Mouse (Mus musculus) intestine, embryonic 16.5 days (tissue): ENCODE data around the gene Bpifa6. TPM values are rescaled to one million over a fixed set of nuclear protein-coding genes. Genes with fewer than 3 reads are reported as not detected.
"Not testable (repeated sequence)": the region's sequence is repeated elsewhere in the genome, so short reads cannot be mapped to it uniquely, and the experiment has no call there.

Experiments used
- ATAC-seq: fragments of 200-750 bp; cut with Nextera tagmentation; 2 replicates; pipeline ENCODE4 v1.8.0; 2017; ENCODE audit warnings: moderate TSS enrichment, moderate library complexity
- H3K27ac ChIP-seq: fragments of 300-500 bp; sonication (generic); 2 replicates; pipeline ENCODE4 v1.5.1; 2014; ENCODE audit warnings: mild to moderate bottlenecking, low read length
- H3K27me3 ChIP-seq: fragments of 300-500 bp; sonication (generic); replicated peaks from 2 replicates; pipeline ENCODE4 v1.6.1; 2014; ENCODE audit warnings: low read length, control low read depth, mixed read lengths; ENCODE audit not compliant: control insufficient read depth, insufficient read depth
- H3K36me3 ChIP-seq: fragments of 300-500 bp; sonication (generic); 2 replicates; pipeline ENCODE4 v1.6.1; 2014; ENCODE audit warnings: low read length, control low read depth; ENCODE audit not compliant: control insufficient read depth, insufficient read depth
- H3K4me1 ChIP-seq: fragments of 300-500 bp; sonication (generic); 2 replicates; pipeline ENCODE4 v1.6.1; 2014; ENCODE audit warnings: low read length, control low read depth, mixed read lengths; ENCODE audit not compliant: control insufficient read depth, insufficient read depth
- H3K4me2 ChIP-seq: fragments of 300-500 bp; sonication (generic); 2 replicates; pipeline ENCODE4 v1.6.1; 2014; ENCODE audit warnings: low read depth, low read length, control low read depth
- H3K4me3 ChIP-seq: fragments of 300-500 bp; sonication (generic); 2 replicates; pipeline ENCODE4 v1.5.1; 2014; ENCODE audit warnings: mild to moderate bottlenecking, low read length
- H3K9ac ChIP-seq: fragments of 300-500 bp; sonication (generic); 2 replicates; pipeline ENCODE4 v1.6.1; 2014; ENCODE audit warnings: low read depth, low read length
- H3K9me3 ChIP-seq: fragments of 300-500 bp; sonication (generic); 2 replicates; pipeline ENCODE4 v1.6.1; 2016; ENCODE audit warnings: low read length, control low read depth; ENCODE audit not compliant: control insufficient read depth
- WGBS: fragments of 180-500 bp; shearing (Covaris S2); extraction: QIAGEN DNeasy Blood & Tissue Kit; methylation state at CpG from one replicate; pipeline ENCODE4 v1.1.7; 2014; 5-methylcytosine and 5-hydroxymethylcytosine counted together
- polyA plus RNA-seq: library from polyadenylated mRNA; unstranded; fragments of >200 nt; fragmentation: Nextera tagmentation; extraction: Ambion mirVana; gene quantifications from 2 replicates; pipeline ENCODE4 v1.2.1, GENCODE M21; 2015

The Bpifa6 gene
- polyA plus RNA-seq, 1 experiment from 2014 or later: not detected

DNA sequence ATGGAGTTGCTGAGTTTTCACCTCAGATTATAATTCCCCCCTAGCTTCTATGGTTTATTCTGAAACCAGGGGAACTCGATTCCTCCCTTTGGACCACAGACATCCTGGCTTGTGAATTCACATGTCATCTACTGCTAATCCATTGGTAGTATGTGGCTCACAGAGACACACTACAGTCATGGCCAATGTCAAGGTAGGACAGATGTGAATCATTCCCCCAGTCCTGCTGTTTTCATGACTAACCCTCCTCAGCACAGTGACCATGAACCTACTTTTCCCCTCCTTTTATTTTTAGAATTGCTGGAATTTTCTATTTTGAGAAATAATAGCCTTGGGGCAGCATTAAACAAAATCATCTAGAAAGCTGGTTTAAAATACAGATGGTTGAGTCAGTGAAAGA, 32.6 kb downstream of the Bpifa6 start:
- 90% methylated on average over 1 of the region's 1 CpGs for WGBS
- H3K4me2 ChIP-seq: no peak overlapping the region
- H3K4me1 ChIP-seq: no peaks in the 10 kb centered on the region

DNA sequence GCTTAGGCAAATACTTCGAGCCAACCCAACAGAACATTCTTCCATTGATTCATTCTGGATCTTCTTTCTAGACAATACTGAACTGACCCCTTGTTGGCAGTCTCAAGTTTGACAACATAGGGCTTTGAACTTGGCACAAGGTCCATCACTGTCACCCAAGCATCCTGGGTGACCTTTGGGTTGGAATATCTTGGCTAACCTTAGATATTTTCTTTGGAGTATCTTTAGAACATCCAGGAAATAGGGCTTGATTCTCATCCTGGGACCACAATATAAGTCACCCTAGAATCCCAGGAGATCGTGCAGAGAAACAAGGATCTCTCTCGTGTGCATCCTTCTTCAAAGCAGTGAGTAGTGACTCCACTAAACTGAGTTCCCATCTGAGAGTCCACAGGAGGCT, 33.2 kb downstream of the Bpifa6 start, which contains the start of gene Bpifa2:
TSS of gene Bpifa2 (plus strand) at position 301 of the 400 bp plus-strand sequence.
- Histone ChIP-seq H3K4me2 (no peak within 1 kb of the TSS), H3K27me3 (no peaks in the 10 kb centered on the region), H3K4me1 (no peaks in the 10 kb centered on the region), H3K9me3 (no peaks in the 10 kb centered on the region), H3K4me3 (no peak within 1 kb of the TSS), H3K36me3 (no peaks in the 10 kb centered on the region), H3K9ac (no peak within 1 kb of the TSS), H3K27ac (no peak within 1 kb of the TSS)
- WGBS: 74% methylated on average over 3 of the region's 3 CpGs
- ATAC-seq: no peak

More for the DNA sequence above, 32.6 kb downstream of the Bpifa6 start:
- H3K9me3 ChIP-seq: no peaks in the 10 kb centered on the region
- H3K27ac ChIP-seq: no peak overlapping the region
- H3K36me3 ChIP-seq: no peaks in the 10 kb centered on the region
- no peak overlapping the region for H3K9ac ChIP-seq
- H3K4me3 ChIP-seq: no peak overlapping the region
- ATAC-seq: no peak
- no peaks in the 10 kb centered on the region for H3K27me3 ChIP-seq

DNA sequence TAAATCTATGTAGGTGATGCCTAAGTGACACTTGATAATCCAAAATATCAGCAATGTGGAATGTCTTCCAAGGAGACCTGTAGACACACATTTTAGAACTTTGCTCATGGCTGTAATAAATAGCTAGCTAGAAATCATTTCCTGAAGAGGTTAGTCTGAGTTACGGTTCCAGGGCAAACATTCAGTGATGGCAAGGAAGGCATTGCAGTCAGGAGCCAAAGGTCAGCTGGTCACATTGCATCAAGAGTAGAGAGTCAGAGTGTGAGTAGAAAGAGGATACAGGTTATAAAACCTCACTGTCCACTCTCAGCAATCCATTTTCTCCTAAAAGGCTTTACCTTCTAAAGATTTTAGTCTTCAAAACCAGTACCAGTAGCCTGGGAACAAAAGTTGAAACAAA, 43.2 kb downstream of the Bpifa6 start:
- no peak overlapping the region for H3K4me3 ChIP-seq
- H3K9me3 ChIP-seq: no peaks in the 10 kb centered on the region
- ATAC-seq: no peak
- no peak overlapping the region for H3K27ac ChIP-seq
- no peaks in the 10 kb centered on the region for H3K4me1 ChIP-seq
- 56% methylated on average over 1 of the region's 1 CpGs for WGBS
- H3K4me2 ChIP-seq: no peak overlapping the region
- no peaks in the 10 kb centered on the region for H3K36me3 ChIP-seq
- H3K9ac ChIP-seq: no peak overlapping the region
- no peaks in the 10 kb centered on the region for H3K27me3 ChIP-seq

DNA sequence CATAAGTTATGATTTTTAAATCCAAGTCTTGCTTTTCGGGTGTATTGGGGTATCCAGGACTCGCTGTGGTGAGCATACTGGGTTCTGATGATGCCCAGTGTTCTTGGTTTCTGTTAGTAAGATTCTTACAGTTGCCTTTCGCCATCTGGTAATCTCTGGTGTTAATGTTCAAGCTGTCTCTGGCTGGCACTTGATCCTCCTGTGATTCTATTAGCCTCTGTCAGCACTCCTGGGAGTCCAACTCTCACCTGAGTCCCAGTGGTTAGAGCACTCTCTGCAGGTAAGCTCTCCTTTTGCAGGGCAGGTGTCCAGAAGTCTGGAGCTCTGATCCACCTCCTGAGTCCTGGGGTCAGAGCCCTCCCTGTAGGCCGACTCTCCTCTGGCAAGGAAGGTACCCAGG, 49.9 kb downstream of the Bpifa6 start:
- not testable (repeated sequence) for H3K9ac ChIP-seq, H3K27me3 ChIP-seq, H3K4me1 ChIP-seq, H3K4me3 ChIP-seq, H3K4me2 ChIP-seq, ATAC-seq, H3K9me3 ChIP-seq, H3K27ac ChIP-seq, H3K36me3 ChIP-seq
- WGBS: 83% methylated on average over 4 of the region's 4 CpGs

DNA sequence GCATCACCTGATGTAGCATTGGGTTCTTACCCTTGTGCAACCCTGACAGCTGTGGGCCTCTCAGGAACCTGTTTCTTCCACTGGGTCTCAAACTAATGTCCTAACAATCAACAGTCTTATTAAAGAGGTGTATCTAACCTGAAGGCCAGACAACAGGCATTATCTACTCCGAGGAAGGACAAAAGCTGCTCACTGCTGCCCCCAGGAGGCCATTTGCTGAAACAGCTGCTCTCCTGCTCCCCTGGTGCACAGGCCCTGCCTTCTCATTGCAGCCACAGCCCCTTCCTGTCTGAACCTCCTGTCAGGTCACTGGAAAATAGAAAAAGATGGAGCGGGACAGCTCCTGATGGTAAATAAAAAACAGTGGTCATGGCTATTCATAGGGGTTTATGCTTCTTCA, 64.2 kb downstream of the Bpifa6 start:
- 58% methylated on average over 2 of the region's 2 CpGs for WGBS
- no peak overlapping the region for H3K27ac ChIP-seq
- H3K27me3 ChIP-seq: no peaks in the 10 kb centered on the region
- no peak overlapping the region for H3K4me2 ChIP-seq
- H3K36me3 ChIP-seq: no peaks in the 10 kb centered on the region
- H3K4me1 ChIP-seq: no peaks in the 10 kb centered on the region
- H3K9me3 ChIP-seq: no peaks in the 10 kb centered on the region
- no peak for ATAC-seq
- H3K4me3 ChIP-seq: no peak overlapping the region
- no peak overlapping the region for H3K9ac ChIP-seq

DNA sequence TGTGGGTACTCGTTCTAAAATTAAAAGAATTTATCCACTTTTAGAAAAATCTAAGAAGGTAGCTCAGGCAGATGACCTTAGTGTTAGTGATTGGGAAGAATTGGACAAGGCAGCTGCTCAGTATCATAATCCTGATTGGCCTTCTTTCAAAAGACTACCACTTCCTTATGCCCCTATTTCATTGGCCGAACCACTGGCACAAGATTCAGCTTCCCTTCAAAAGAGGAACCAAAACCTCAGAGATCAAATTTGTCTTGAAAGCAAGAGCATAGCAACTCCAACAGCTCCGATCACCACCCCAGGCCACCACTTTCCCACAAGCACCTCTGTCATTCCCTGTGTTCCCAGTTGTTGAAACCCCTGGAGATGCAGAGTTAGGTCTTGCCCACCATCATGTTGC, 70.0 kb downstream of the Bpifa6 start:
- WGBS: 83% methylated on average over 3 of the region's 3 CpGs
- no peak for ATAC-seq
- Histone ChIP-seq H3K4me1 (no peaks in the 10 kb centered on the region), H3K27ac (no peak overlapping the region), H3K9ac (no peak overlapping the region), H3K27me3 (no peaks in the 10 kb centered on the region), H3K4me2 (no peak overlapping the region), H3K9me3 (no peaks in the 10 kb centered on the region), H3K4me3 (no peak overlapping the region), H3K36me3 (no peaks in the 10 kb centered on the region)

Other genes starting within 250 kb of the Bpifa6 start
- 200 and 227 TPM in 2 replicates for gene Mapre1, start 233.7 kb upstream of the Bpifa6 start, polyA plus RNA-seq
- 0.02 TPM in 1 of 2 replicates, not detected in the other for gene Efcab8, start 195.0 kb upstream of the Bpifa6 start, polyA plus RNA-seq
- not detected in 2 replicates for gene Sun5, start 103.9 kb upstream of the Bpifa6 start, polyA plus RNA-seq
- gene Bpifb2, start 99.9 kb upstream of the Bpifa6 start, polyA plus RNA-seq: not detected in 2 replicates
- not detected in 2 replicates for gene Bpifb6, start 74.6 kb upstream of the Bpifa6 start, polyA plus RNA-seq
- not detected in 2 replicates for gene Bpifb3, start 56.7 kb upstream of the Bpifa6 start, polyA plus RNA-seq
- gene Bpifb4, start 36.7 kb upstream of the Bpifa6 start, polyA plus RNA-seq: not detected in 2 replicates
- gene Bpifa2, start 33.3 kb downstream of the Bpifa6 start, polyA plus RNA-seq: not detected in 2 replicates
- gene Bpifa3, start 155.4 kb downstream of the Bpifa6 start, polyA plus RNA-seq: not detected in 2 replicates
- not detected in 2 replicates for gene Bpifa1, start 167.9 kb downstream of the Bpifa6 start, polyA plus RNA-seq
- not detected in 2 replicates for gene Bpifa5, start 187.7 kb downstream of the Bpifa6 start, polyA plus RNA-seq
- 0.10 TPM in 1 of 2 replicates, not detected in the other for gene Bpifb1, start 215.9 kb downstream of the Bpifa6 start, polyA plus RNA-seq
- gene Bpifb5, start 248.8 kb downstream of the Bpifa6 start, polyA plus RNA-seq: 0.07 TPM in 1 of 2 replicates, not detected in the other